Mouse (Mus musculus): Measurements from ENCODE around the gene Fthl17f. TPM values are rescaled to one million over a fixed set of nuclear protein-coding genes. Genes with fewer than 3 reads are reported as not detected.
"Not testable (repeated sequence)": the region's sequence is repeated elsewhere in the genome, so short reads cannot be mapped to it uniquely, and the experiment has no call there.

The Fthl17f gene
- not detected in 2 replicates for polyA plus RNA-seq (2015; fragmentation: Nextera tagmentation; extraction: Ambion mirVana)

GRCm38 (mm10) chrX:9062715-9063114, at the start of gene Fthl17f:
Fthl17f (plus strand) TSS chrX:9063015.
- not testable (repeated sequence) for H3K4me1 ChIP-seq; H3K27me3 ChIP-seq; H3K4me3 ChIP-seq; H3K36me3 ChIP-seq; ATAC-seq (ENCODE audit: insufficient number of reproducible peaks, low FRiP score, low TSS enrichment, low read depth); H3K4me2 ChIP-seq; H3K27ac ChIP-seq; H3K9ac ChIP-seq; H3K9me3 ChIP-seq
- WGBS = 88% methylated on average over 11 of the region's 11 CpGs

GRCm38 (mm10) chrX:9016079-9016478, 46.7 kb upstream of the Fthl17f start:
- 69% methylated on average over 1 of the region's 1 CpGs for WGBS
- H3K27me3 ChIP-seq = no peaks in the 10 kb centered on the region
- no peaks in the 10 kb centered on the region for H3K4me1 ChIP-seq
- H3K4me3 ChIP-seq = no peak overlapping the region
- no peaks in the 10 kb centered on the region for H3K36me3 ChIP-seq
- no peak overlapping the region for H3K4me2 ChIP-seq
- no peak overlapping the region for H3K9ac ChIP-seq
- H3K27ac ChIP-seq = no peak overlapping the region
- no peaks in the 10 kb centered on the region for H3K9me3 ChIP-seq
- ATAC-seq (ENCODE audit: insufficient number of reproducible peaks, low FRiP score, low TSS enrichment, low read depth) = no peak

- ATAC-seq (ENCODE audit: insufficient number of reproducible peaks, low FRiP score, low TSS enrichment, low read depth) = no peak
These were observed 43.3 kb upstream of the Fthl17f start for GRCm38 (mm10) chrX:9019481-9019880.

GRCm38 (mm10) chrX:9033193-9033592, 29.6 kb upstream of the Fthl17f start, which contains the start of gene Fthl17e:
Fthl17e (plus strand) TSS chrX:9033493.
- ATAC-seq (ENCODE audit: insufficient number of reproducible peaks, low FRiP score, low TSS enrichment, low read depth) = not testable (repeated sequence)

More at GRCm38 (mm10) chrX:9019481-9019880, 43.3 kb upstream of the Fthl17f start:
- H3K9ac ChIP-seq = no peak overlapping the region
- H3K36me3 ChIP-seq = no peaks in the 10 kb centered on the region
- 64% methylated on average over 10 of the region's 10 CpGs for WGBS
- no peaks in the 10 kb centered on the region for H3K4me1 ChIP-seq
- H3K9me3 ChIP-seq = no peaks in the 10 kb centered on the region
- H3K27ac ChIP-seq = no peak overlapping the region
- no peak overlapping the region for H3K4me3 ChIP-seq
- no peaks in the 10 kb centered on the region for H3K27me3 ChIP-seq
- H3K4me2 ChIP-seq = no peak overlapping the region

GRCm38 (mm10) chrX:9041611-9042010, 21.2 kb upstream of the Fthl17f start:
- not testable (repeated sequence) for H3K4me1 ChIP-seq; H3K27ac ChIP-seq; ATAC-seq (ENCODE audit: insufficient number of reproducible peaks, low FRiP score, low TSS enrichment, low read depth); H3K9ac ChIP-seq; H3K36me3 ChIP-seq; H3K4me3 ChIP-seq; H3K27me3 ChIP-seq; H3K4me2 ChIP-seq; H3K9me3 ChIP-seq
- WGBS = 38% methylated on average over 3 of the region's 4 CpGs

More at GRCm38 (mm10) chrX:9033193-9033592, 29.6 kb upstream of the Fthl17f start, which contains the start of gene Fthl17e:
- H3K9me3 ChIP-seq, H3K27me3 ChIP-seq, H3K9ac ChIP-seq, H3K36me3 ChIP-seq, H3K4me1 ChIP-seq, H3K27ac ChIP-seq, H3K4me2 ChIP-seq, H3K4me3 ChIP-seq: not testable (repeated sequence)
- WGBS = 100% methylated on average over 1 of the region's 10 CpGs

- WGBS = 24% methylated on average over 7 of the region's 9 CpGs
These were observed 1.9 kb upstream of the Fthl17f start for GRCm38 (mm10) chrX:9060952-9061351.

GRCm38 (mm10) chrX:9062101-9062500, 714 bp upstream of the Fthl17f start:
- H3K4me3 ChIP-seq = no peak overlapping the region
- no peaks in the 10 kb centered on the region for H3K36me3 ChIP-seq
- H3K9me3 ChIP-seq = no peaks in the 10 kb centered on the region
- no peaks in the 10 kb centered on the region for H3K27me3 ChIP-seq
- WGBS = 91% methylated on average over 4 of the region's 4 CpGs
- H3K4me1 ChIP-seq = no peaks in the 10 kb centered on the region
- no peak overlapping the region for H3K9ac ChIP-seq
- ATAC-seq (ENCODE audit: insufficient number of reproducible peaks, low FRiP score, low TSS enrichment, low read depth) = no peak
- no peak overlapping the region for H3K4me2 ChIP-seq
- H3K27ac ChIP-seq = no peak overlapping the region

More at GRCm38 (mm10) chrX:9060952-9061351, 1.9 kb upstream of the Fthl17f start:
- not testable (repeated sequence) for H3K9me3 ChIP-seq; H3K9ac ChIP-seq; H3K27ac ChIP-seq; H3K36me3 ChIP-seq; H3K4me3 ChIP-seq; H3K4me1 ChIP-seq; H3K4me2 ChIP-seq; H3K27me3 ChIP-seq; ATAC-seq (ENCODE audit: insufficient number of reproducible peaks, low FRiP score, low TSS enrichment, low read depth)

- H3K9me3 ChIP-seq; H3K27me3 ChIP-seq; ATAC-seq (ENCODE audit: insufficient number of reproducible peaks, low FRiP score, low TSS enrichment, low read depth); H3K36me3 ChIP-seq; H3K27ac ChIP-seq; H3K4me1 ChIP-seq; H3K9ac ChIP-seq; H3K4me3 ChIP-seq; H3K4me2 ChIP-seq: not testable (repeated sequence)
- WGBS = 21% methylated on average over 8 of the region's 10 CpGs
These were observed 14.9 kb downstream of the Fthl17f start for GRCm38 (mm10) chrX:9077699-9078098.

- not testable (repeated sequence) for H3K4me3 ChIP-seq; H3K9ac ChIP-seq; H3K4me2 ChIP-seq; H3K4me1 ChIP-seq; H3K9me3 ChIP-seq; H3K36me3 ChIP-seq; ATAC-seq (ENCODE audit: insufficient number of reproducible peaks, low FRiP score, low TSS enrichment, low read depth); H3K27ac ChIP-seq; H3K27me3 ChIP-seq
These were observed 32.3 kb downstream of the Fthl17f start for GRCm38 (mm10) chrX:9095066-9095465.

- Histone ChIP-seq H3K9me3 (no peaks in the 10 kb centered on the region), H3K27ac (no peak within 1 kb of the TSS), H3K9ac (no peak within 1 kb of the TSS), H3K27me3 (no peaks in the 10 kb centered on the region), H3K4me2 (no peak within 1 kb of the TSS), H3K4me1 (no peaks in the 10 kb centered on the region), H3K36me3 (no peaks in the 10 kb centered on the region), H3K4me3 (no peak within 1 kb of the TSS)
- 96% methylated on average over 6 of the region's 6 CpGs for WGBS
- ATAC-seq (ENCODE audit: insufficient number of reproducible peaks, low FRiP score, low TSS enrichment, low read depth) = no peak
These were observed 41.4 kb downstream of the Fthl17f start, which contains the start of gene 4930402K13Rik for GRCm38 (mm10) chrX:9104262-9104661. 4930402K13Rik (plus strand) TSS chrX:9104562.

- H3K4me2 ChIP-seq = no peak overlapping the region
- H3K4me3 ChIP-seq = no peak overlapping the region
- no peaks in the 10 kb centered on the region for H3K27me3 ChIP-seq
- H3K9ac ChIP-seq = no peak overlapping the region
- no peak for ATAC-seq (ENCODE audit: insufficient number of reproducible peaks, low FRiP score, low TSS enrichment, low read depth)
- no peaks in the 10 kb centered on the region for H3K36me3 ChIP-seq
- H3K27ac ChIP-seq = no peak overlapping the region
- WGBS = 62% methylated on average over 2 of the region's 2 CpGs
- no peaks in the 10 kb centered on the region for H3K4me1 ChIP-seq
- no peaks in the 10 kb centered on the region for H3K9me3 ChIP-seq
These were observed 47.6 kb downstream of the Fthl17f start for GRCm38 (mm10) chrX:9110381-9110780.

Data from limb, embryonic 15.5 days (tissue).